Mouse (Mus musculus) embryonic fibroblast, embryonic 13.5 days (primary cell): ENCODE results near the gene Camta1. TPM values are rescaled to one million over a fixed set of nuclear protein-coding genes. Genes with fewer than 3 reads are reported as not detected.

Source experiments
- H3K27ac ChIP-seq: 2 replicates; pipeline ENCODE4 v1.5.1; 2012; ENCODE audit warnings: low read length, control low read depth, inconsistent platforms; ENCODE audit not compliant: insufficient read depth
- H3K4me1 ChIP-seq: 2 replicates; pipeline ENCODE4 v1.6.1; 2011; ENCODE audit warnings: low read length; ENCODE audit not compliant: control insufficient read depth, insufficient read depth
- H3K4me3 ChIP-seq: 2 replicates; pipeline ENCODE4 v1.5.1; 2011; ENCODE audit warnings: mild to moderate bottlenecking, control low read depth, low read length; ENCODE audit not compliant: insufficient read depth
- CTCF ChIP-seq: IDR thresholded peaks from 2 replicates; pipeline ENCODE4 v1.5.1; 2011; ENCODE audit warnings: mild to moderate bottlenecking, control low read depth, low read length, moderate library complexity, borderline replicate concordance; ENCODE audit not compliant: insufficient read depth
- POLR2A ChIP-seq: IDR thresholded peaks from 2 replicates; pipeline ENCODE4 v1.6.1; 2011; ENCODE audit warnings: low read depth, mild to moderate bottlenecking, control low read depth, low read length, moderate library complexity
- polyA plus RNA-seq: library from polyadenylated mRNA; stranded (reverse); fragments of >200 nt; gene quantifications from 2 replicates; pipeline ENCODE4 v1.2.4, GENCODE M21; 2011; ENCODE audit warnings: low read depth; ENCODE audit not compliant: missing spikeins, insufficient read length

The Camta1 gene
- polyA plus RNA-seq, 1 experiment, result 53.4 TPM

DNA sequence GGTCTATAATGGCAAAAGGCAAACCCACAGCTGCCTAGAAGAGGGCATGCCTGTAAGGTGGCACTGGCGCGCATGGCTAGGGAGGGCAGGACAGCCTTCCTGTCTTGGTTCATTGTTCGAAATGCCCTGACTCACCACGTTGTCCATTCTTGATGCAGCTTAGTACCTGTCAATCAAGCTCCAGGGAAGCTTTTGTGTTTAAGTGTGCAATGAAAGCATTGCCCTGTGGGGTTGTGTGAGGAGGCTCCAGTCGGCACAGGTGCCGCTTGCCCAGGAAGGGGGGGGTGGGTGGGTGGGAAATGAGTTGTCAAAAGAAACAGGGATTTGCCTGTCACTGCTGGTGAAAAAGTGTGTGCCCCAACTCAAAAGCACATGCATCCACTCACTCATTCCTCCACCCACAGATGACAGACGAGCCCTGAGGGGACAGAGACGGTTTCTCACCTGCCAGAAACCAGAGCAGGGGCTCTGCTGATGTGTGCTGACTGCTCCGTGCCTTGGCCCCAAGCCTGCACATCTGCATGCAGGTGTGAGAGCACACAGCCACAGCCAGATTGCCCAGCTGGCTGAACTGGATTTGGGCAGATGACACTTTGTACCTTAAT, 115.6 kb downstream of the Camta1 start:
- no peak for TF ChIP-seq CTCF
- TF ChIP-seq POLR2A, result no peak
- H3K4me1 ChIP-seq, result no peaks in the 10 kb centered on the region

DNA sequence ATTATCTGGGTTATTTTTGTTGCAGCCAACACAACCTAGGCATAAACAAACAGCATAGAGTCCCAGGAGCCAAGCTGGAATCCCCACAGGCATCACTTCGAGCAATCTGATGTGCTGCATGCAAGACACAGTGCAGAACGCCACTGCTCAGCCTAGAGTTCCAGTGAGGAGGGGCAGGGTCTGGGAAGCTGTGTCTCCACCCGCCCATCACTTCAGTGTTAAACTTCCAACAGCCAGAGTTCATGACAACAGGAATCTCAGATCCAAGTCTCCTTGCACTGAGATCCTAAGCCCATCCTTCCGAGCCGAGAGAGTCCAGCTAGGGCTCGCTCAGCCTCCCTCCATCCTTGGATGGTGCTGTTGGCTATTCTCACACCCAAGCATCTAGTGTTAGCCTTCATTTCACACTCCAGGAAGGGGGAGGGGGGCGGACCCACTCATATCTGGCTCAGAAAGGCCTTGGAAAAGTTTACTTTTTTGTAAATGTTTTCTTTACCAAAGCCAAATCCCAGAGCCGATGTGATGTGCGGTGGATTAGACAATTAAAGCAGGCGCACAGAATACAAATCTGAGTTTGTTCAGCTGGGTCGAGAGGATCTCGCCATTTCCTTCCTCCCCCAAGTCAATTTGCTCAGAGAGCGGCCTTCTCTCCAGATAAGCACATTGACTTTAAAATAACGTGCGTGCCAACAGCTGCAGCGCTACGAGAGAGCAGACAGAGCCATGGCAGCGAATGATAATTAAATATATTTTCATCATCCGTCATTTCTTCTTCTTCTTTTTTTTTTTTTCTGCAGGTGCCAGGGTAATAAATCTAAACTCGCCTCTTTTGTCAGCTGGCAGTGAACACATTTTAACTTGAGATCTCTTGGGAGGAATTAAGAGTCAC, 120.2 kb downstream of the Camta1 start:
- H3K4me3 ChIP-seq, result no peak overlapping the region
- TF ChIP-seq CTCF, result no peak
- TF ChIP-seq POLR2A, result no peak
- no peak overlapping the region for H3K27ac ChIP-seq
- no peaks in the 10 kb centered on the region for H3K4me1 ChIP-seq

More for the DNA sequence above, 115.6 kb downstream of the Camta1 start:
- no peak overlapping the region for H3K27ac ChIP-seq
- H3K4me3 ChIP-seq, result no peak overlapping the region

DNA sequence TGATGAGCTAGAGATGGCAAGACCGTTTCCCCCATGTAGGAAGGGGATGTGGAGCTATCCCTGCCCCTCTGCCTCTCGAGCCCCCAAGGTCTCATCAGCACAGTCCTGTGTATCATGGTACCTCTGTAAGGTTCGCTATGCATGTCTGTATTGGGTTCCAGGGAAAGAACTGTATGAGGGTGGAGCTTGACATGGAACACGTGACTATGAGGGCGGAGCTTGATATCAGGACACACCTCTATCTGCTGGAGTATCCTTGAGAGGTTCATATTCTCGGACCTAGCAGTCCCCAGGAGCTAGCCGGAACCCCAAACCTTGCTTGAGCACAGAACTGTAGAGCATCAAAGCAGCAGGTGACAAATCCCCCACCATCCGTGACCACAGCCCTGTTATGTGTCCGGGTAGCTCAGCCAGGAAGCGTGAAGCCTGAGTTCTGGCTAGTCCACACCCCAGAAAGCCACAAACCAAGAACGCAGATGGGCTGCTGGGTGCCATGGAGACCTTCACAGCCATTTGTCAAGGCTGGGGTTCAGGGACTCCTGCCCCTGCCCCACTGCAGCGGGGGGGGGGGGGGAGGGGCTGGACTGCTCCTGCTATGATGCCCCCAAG, 122.2 kb downstream of the Camta1 start:
- no peak for TF ChIP-seq CTCF
- no peak for TF ChIP-seq POLR2A

DNA sequence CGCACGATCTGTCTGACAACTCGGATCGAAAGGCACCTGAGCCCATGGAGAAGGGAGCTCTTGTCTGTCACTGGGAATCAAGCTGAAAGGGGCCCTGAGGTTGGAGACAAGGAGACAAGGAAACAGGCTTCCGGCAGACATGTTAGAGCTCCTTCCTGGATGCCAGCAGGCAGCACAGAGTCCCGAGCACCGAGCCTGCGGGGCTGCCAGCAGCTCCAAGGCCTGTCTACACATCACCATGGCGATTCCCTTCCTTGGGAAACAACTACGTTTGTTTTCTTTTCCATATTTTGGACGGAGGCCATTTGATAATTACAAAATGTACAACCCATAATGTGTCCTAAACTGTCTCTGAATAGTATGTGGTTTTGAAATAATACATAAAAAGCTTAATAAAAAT, 122.8 kb downstream of the Camta1 start:
- TF ChIP-seq POLR2A (no peak), CTCF (no peak)
- H3K27ac ChIP-seq, result no peak overlapping the region
- H3K4me1 ChIP-seq, result no peaks in the 10 kb centered on the region
- H3K4me3 ChIP-seq, result no peak overlapping the region

More for the DNA sequence above, 122.2 kb downstream of the Camta1 start:
- H3K27ac ChIP-seq, result no peak overlapping the region
- H3K4me1 ChIP-seq, result no peaks in the 10 kb centered on the region
- no peak overlapping the region for H3K4me3 ChIP-seq

DNA sequence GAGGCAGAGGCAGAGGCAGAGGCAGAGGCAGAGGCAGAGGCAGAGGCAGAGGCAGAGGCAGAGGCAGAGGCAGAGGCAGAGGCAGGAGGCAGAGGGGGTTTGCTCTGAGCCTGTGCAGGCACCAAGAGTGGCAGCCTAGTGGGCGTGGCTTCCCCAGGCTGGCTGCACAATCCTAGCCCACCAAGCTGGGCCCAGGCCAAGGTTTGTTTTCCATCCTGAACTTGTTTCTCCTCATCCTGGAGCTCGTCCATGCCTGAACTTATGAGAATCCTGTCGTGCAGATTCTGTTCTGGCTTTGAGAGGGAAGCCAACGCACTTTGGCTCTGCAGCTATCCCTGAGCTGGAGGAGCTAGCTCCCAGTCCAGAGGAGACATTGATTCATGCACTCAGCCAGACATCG, 123.4 kb downstream of the Camta1 start:
- Histone ChIP-seq H3K27ac (no peak overlapping the region), H3K4me3 (no peak overlapping the region), H3K4me1 (no peaks in the 10 kb centered on the region)
- no peak for TF ChIP-seq CTCF

DNA sequence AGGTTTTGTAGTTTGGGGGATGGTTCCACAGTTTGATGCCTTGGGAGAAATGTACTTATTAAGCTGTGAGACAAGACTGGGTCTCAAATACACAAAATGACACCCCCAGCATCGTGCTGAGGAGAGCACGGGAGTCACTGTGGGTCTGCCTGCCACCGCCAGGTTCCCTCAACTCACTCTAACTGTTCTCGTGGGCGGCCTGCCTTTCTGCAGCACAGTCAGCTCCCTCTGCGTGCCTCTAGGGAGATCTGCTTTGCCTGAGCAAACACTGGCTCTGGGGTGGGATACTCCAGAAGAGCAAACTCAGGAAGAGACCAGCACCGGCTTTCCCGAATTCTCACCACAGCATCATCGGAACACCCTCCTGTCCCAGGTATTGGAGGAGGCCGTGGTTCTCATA, 129.0 kb downstream of the Camta1 start:
- Histone ChIP-seq H3K27ac (no peak overlapping the region), H3K4me3 (no peak overlapping the region), H3K4me1 (no peaks in the 10 kb centered on the region)
- TF ChIP-seq CTCF, result no peak

DNA sequence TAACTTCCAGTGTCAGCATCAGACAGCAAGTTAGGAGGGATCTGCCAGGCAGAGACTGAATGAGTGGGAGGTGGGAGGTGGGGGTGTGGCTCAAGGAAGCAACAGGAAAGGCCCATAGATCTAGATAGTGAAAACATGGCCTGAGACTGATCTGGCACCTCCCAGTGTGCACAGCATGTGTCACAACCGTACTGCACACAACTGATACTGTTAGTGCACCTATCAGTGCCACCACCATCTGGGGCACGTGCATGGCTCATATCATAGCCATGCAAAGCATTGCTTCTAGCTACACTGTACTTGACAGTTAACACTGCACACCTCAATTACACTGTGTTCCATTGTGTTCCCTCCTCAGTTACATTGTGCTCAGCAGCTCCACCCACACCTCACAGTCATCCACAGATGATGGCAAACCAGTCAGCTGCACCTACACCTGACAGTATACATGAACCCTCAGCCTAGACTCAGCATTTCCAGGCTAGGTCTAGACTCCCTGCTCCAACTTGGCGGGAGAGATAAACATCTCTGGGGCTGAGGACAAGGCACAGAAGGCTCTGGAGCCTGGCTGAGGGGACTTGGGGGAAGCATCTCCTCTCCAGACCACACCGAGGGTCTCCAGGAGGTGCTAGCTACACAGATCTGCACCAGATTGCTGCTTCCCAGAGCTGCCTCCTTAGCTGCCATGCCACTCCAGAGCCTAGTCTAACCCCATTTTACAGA, 131.5 kb downstream of the Camta1 start:
- no peak for TF ChIP-seq CTCF
- no peak for TF ChIP-seq POLR2A
- H3K4me1 ChIP-seq, result no peaks in the 10 kb centered on the region

DNA sequence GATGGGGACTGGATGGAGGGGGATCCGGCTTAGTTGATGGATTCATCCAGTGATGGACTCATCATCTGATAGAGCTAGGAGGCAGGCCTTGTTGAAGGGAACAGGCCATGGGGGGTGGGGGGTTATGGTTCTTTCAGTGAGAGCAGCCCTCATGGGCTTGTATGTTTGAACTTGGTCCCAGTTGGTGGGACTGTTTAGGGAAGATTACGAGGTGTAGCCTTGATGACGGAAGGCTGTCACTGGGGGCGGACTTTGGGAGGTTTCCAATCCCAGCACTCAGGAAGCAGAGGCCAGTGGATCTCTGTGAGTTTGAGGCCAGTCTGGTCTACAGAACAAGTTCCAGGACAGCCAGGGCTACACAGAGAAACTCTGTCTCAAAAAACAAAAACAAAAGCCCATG, 132.6 kb downstream of the Camta1 start:
- H3K27ac ChIP-seq, result no peak overlapping the region
- no peak overlapping the region for H3K4me3 ChIP-seq
- TF ChIP-seq POLR2A, result no peak
- TF ChIP-seq CTCF, result no peak
- H3K4me1 ChIP-seq, result no peaks in the 10 kb centered on the region

More for the DNA sequence above, 131.5 kb downstream of the Camta1 start:
- no peak overlapping the region for H3K4me3 ChIP-seq
- no peak overlapping the region for H3K27ac ChIP-seq

DNA sequence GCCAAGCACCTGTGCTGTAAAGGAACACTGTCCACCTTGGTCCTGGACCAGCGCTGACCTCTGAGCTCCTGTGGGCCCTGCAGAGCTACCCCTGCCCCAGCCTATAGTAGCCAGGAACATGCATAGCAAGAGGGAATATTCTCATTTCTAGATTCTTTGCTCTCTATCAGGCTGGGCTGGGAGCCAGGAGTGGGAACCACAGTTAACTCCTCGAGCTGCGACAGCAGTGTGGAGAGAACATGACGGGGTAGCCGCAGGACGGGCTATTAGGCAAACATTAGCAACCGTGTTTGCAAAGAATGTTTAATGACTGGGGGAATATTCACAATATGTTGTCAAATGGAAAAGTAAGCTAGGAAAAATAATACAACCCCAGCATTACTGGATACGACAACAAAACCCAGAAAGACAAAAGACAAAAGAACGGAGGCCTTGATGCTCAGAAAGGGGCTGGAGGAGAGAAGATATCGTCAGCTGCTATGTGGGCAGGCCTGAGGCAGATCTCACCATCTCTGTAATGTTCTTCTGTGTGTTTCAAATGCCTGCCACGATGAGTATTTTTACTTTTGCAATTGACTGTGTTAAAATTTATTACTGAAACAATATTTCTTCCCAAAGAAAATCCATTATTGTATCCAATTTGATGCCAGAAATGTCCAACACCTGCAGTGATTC, 133.1 kb downstream of the Camta1 start:
- Histone ChIP-seq H3K27ac (no peak overlapping the region), H3K4me3 (no peak overlapping the region), H3K4me1 (no peaks in the 10 kb centered on the region)
- TF ChIP-seq POLR2A (no peak), CTCF (no peak)
